Mouse (Mus musculus): ENCODE measurements around the gene Spg11. TPM values are rescaled to one million over a fixed set of nuclear protein-coding genes. Genes with fewer than 3 reads are reported as not detected.

The Spg11 gene
- polyA plus RNA-seq, 1 experiment, result 14.0 TPM

DNA sequence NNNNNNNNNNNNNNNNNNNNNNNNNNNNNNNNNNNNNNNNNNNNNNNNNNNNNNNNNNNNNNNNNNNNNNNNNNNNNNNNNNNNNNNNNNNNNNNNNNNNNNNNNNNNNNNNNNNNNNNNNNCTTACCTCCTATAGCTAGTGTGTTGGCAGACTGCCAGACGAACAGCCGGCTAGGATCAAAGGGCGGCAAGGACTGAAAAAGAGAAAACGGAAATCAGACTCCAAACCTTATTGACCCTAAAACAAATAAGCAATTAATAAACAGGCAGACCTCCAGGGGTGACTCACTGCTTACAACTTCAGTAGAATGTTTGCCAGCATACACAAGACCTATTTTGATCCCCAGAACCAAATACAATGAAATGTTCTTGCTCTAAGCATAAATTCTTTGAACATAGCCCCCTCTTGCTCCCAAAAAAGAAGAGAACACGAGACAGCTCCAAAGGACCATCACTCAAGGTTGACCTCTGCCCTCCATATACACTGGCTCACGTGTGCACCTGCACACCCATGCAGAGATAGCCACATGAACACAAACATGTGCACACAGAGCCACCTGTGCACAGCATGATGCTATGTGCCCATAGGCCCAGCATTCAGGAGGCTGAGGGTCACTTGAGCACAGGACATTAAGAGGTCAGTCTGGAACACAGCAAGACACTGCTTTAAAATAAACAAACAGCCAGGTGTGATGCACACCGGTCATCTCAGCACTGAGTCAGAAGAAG, 36.3 kb downstream of the Spg11 start:
- 90% methylated on average over 7 of the region's 7 CpGs for WGBS
- no peak for DNase-seq
- Histone ChIP-seq H3K4me1 (replicated peaks; ENCODE audit: control insufficient read depth, insufficient read depth, low read length) (no peaks in the 10 kb centered on the region), H3K27me3 (ENCODE audit: control insufficient read depth, insufficient read depth, low read length) (no peaks in the 10 kb centered on the region), H3K36me3 (ENCODE audit: control insufficient read depth, insufficient read depth, low read length) (peaks cover 43% of the 10 kb centered on the region), H3K4me3 (ENCODE audit: control insufficient read depth, insufficient read depth, low read length) (no peak overlapping the region), H3K27ac (ENCODE audit: control insufficient read depth, insufficient read depth, low read length) (no peak overlapping the region)
- no peak for TF ChIP-seq POLR2A (IDR thresholded peaks at IDR 0.05; ENCODE audit: control insufficient read depth, extremely low read depth, insufficient read depth, low read length, poor library complexity)
- no peak for TF ChIP-seq CTCF (IDR thresholded peaks at IDR 0.05; ENCODE audit: borderline replicate concordance, control insufficient read depth, extremely low read depth, insufficient read depth, low read length, poor library complexity)

DNA sequence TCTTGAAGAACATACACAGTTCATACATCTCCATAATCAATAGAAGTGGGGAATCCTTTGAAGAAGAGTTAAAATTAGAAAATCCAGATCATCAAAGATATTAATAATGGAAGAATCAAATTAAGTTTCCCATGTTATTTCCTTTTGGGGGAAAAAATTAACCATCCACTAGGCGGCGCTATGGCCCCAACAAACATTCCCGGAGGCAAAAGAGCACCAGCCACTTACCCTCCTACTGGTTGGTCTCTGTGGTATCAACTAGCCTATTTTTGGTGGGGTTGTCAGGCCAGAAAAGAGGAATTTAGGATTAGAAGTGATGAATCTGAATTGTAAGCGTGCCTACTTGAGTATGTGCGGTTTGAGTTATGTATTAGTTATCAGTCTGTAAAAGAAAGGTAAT, 48.3 kb downstream of the Spg11 start:
- Histone ChIP-seq H3K27ac (ENCODE audit: control insufficient read depth, insufficient read depth, low read length) (no peak overlapping the region), H3K4me3 (ENCODE audit: control insufficient read depth, insufficient read depth, low read length) (no peak overlapping the region), H3K36me3 (ENCODE audit: control insufficient read depth, insufficient read depth, low read length) (peaks cover 20% of the 10 kb centered on the region), H3K27me3 (ENCODE audit: control insufficient read depth, insufficient read depth, low read length) (no peaks in the 10 kb centered on the region), H3K4me1 (replicated peaks; ENCODE audit: control insufficient read depth, insufficient read depth, low read length) (no peaks in the 10 kb centered on the region)
- DNase-seq, result peak; percentile 66
- 31% methylated on average over 5 of the region's 5 CpGs for WGBS
- TF ChIP-seq CTCF (IDR thresholded peaks at IDR 0.05; ENCODE audit: borderline replicate concordance, control insufficient read depth, extremely low read depth, insufficient read depth, low read length, poor library complexity) (no peak), POLR2A (IDR thresholded peaks at IDR 0.05; ENCODE audit: control insufficient read depth, extremely low read depth, insufficient read depth, low read length, poor library complexity) (no peak)

DNA sequence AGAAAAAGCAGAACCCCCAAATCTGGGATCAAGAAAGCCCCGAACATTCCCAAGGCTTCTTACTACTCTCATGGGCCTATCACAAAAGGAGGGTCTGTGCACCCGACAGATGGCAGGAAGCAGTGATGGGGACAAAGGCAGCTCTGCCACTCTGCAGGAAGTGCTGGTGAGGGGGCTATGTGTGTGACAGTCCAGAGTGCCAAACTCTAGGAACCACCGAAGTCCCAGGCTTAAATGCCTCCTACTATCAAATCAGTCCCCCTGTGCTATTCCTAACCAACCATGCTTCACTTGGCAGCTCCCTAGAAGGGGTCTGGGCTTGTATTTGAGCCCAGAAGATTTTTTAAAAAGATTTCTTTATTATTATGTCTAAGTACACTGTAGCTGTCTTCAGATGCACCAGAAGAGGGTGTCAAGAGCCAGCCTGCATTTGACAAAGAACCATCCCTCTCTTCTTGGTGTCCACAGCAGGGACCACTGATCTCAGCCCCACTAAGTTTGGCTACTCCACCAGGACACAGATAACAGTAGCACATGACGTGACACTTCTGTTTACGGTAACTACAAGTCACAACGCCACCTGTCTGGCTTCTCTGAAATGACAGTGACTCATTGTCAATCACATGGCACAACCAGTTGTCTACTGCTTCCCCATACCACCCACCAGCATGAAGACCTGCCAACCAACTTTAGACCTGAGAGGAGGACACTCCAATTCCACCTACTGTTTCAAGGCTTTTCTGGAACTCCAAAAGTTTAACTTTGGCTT, 48.9 kb downstream of the Spg11 start:
- no peaks in the 10 kb centered on the region for H3K27me3 ChIP-seq (ENCODE audit: control insufficient read depth, insufficient read depth, low read length)
- TF ChIP-seq CTCF (IDR thresholded peaks at IDR 0.05; ENCODE audit: borderline replicate concordance, control insufficient read depth, extremely low read depth, insufficient read depth, low read length, poor library complexity), result no peak
- no peak for TF ChIP-seq POLR2A (IDR thresholded peaks at IDR 0.05; ENCODE audit: control insufficient read depth, extremely low read depth, insufficient read depth, low read length, poor library complexity)
- no peaks in the 10 kb centered on the region for H3K4me1 ChIP-seq (replicated peaks; ENCODE audit: control insufficient read depth, insufficient read depth, low read length)
- WGBS, result 91% methylated on average over 6 of the region's 6 CpGs
- peaks cover 20% of the 10 kb centered on the region for H3K36me3 ChIP-seq (ENCODE audit: control insufficient read depth, insufficient read depth, low read length)
- H3K4me3 ChIP-seq (ENCODE audit: control insufficient read depth, insufficient read depth, low read length), result no peak overlapping the region
- no peak for DNase-seq
- H3K27ac ChIP-seq (ENCODE audit: control insufficient read depth, insufficient read depth, low read length), result no peak overlapping the region

DNA sequence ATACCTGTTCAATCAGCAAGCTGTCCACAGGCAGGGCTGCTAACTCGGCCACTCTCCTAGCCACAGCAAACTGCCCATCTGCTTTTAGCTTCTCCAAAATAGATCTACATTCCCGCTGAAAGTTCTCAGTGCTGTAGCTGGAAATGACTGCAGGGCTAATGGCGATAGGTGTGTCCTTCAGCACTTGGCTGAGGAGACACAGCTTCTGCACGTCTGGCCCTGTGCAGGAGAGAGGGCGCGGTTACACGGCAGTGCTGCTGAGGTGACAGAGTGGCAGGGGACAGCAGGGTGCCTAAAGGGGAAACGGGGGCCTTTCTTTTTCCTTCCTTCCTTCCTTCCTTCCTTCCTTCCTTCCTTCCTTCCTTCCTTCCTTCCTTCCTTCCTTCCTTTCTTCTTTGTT, 51.9 kb downstream of the Spg11 start:
- H3K4me1 ChIP-seq (replicated peaks; ENCODE audit: control insufficient read depth, insufficient read depth, low read length), result no peaks in the 10 kb centered on the region
- DNase-seq, result no peak
- TF ChIP-seq CTCF (IDR thresholded peaks at IDR 0.05; ENCODE audit: borderline replicate concordance, control insufficient read depth, extremely low read depth, insufficient read depth, low read length, poor library complexity) (no peak), POLR2A (IDR thresholded peaks at IDR 0.05; ENCODE audit: control insufficient read depth, extremely low read depth, insufficient read depth, low read length, poor library complexity) (no peak)
- H3K27ac ChIP-seq (ENCODE audit: control insufficient read depth, insufficient read depth, low read length), result no peak overlapping the region
- H3K36me3 ChIP-seq (ENCODE audit: control insufficient read depth, insufficient read depth, low read length), result peaks cover 24% of the 10 kb centered on the region
- H3K4me3 ChIP-seq (ENCODE audit: control insufficient read depth, insufficient read depth, low read length), result no peak overlapping the region
- 93% methylated on average over 8 of the region's 8 CpGs for WGBS
- H3K27me3 ChIP-seq (ENCODE audit: control insufficient read depth, insufficient read depth, low read length), result no peaks in the 10 kb centered on the region

DNA sequence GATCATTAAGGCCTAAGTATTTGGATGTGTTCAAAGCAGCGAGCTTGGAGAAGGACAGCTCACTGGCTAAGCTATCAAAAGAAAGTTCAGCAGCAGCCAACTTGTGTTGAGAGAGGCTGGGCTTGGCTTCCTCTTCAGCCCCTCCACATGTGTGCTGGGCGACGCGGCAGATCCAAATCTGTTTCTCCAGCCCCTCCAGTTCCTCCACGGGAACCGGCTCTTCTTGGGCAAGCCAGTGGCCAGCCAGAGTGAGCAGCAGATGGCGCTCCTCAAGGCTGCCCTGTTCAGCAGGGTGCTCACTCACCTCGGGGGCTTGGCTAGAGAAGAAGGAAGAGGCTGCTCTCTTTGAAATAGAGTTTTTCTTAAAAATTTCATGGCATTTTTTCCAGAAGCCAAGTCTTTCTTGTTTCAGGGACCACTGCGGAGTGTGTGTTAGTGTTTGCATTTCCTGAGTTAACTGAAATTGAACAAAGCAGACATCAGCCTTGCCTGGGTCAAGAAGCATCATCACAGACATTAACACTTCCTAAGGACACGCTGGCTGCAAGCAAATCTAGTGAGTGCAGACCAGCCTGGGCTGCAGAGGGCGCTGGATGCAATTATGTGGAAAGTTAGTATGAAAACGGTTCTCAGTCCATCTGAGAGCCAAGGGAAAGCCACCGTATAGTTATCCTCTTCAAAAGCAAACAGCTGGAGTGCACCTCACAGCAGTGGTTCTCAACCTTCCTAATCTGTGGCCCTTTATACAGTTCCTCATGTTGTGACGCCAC, 52.8 kb downstream of the Spg11 start:
- no peaks in the 10 kb centered on the region for H3K27me3 ChIP-seq (ENCODE audit: control insufficient read depth, insufficient read depth, low read length)
- no peaks in the 10 kb centered on the region for H3K4me1 ChIP-seq (replicated peaks; ENCODE audit: control insufficient read depth, insufficient read depth, low read length)
- no peak for TF ChIP-seq CTCF (IDR thresholded peaks at IDR 0.05; ENCODE audit: borderline replicate concordance, control insufficient read depth, extremely low read depth, insufficient read depth, low read length, poor library complexity)
- H3K36me3 ChIP-seq (ENCODE audit: control insufficient read depth, insufficient read depth, low read length), result peaks cover 20% of the 10 kb centered on the region
- peak; percentile 17 for DNase-seq
- H3K4me3 ChIP-seq (ENCODE audit: control insufficient read depth, insufficient read depth, low read length), result no peak overlapping the region
- H3K27ac ChIP-seq (ENCODE audit: control insufficient read depth, insufficient read depth, low read length), result no peak overlapping the region
- 84% methylated on average over 14 of the region's 14 CpGs for WGBS

DNA sequence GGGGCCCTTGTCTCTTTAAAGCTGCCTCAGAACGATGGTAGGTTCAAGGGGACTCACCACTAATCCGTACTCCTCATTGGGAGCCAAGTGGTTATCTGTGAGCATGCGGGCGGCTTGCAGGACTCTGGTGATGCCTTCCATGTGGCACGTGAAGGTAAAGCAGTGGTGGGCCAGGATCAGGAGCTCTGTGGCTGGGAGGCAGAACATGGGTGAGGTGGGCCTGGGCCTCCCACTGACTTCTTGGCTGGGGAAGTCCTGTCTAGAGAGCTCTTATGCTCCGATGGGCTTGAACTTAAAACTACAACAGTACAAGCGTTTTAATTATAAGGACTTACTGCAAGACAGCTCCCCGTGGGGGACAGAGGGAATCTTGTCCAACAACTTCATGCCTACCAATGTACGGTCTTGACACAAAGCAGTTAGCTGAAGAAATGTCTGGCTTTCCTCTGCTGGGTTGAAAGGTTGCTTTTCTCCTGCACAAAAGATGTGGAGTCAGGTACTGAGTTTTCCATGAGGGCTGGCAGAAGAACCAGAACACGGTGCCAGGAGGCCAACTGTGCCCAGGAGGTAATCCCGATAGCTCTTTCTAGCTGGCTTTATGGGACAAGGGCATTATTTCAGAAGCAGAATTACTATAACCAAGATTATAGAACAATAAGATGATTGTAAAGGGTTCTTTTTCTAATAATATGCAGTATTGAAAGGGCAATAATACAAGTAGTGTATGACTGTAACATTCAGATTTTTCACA, 58.6 kb downstream of the Spg11 start:
- Histone ChIP-seq H3K27ac (ENCODE audit: control insufficient read depth, insufficient read depth, low read length) (no peak overlapping the region), H3K36me3 (ENCODE audit: control insufficient read depth, insufficient read depth, low read length) (peaks cover 23% of the 10 kb centered on the region), H3K4me1 (replicated peaks; ENCODE audit: control insufficient read depth, insufficient read depth, low read length) (no peaks in the 10 kb centered on the region), H3K27me3 (ENCODE audit: control insufficient read depth, insufficient read depth, low read length) (no peaks in the 10 kb centered on the region), H3K4me3 (ENCODE audit: control insufficient read depth, insufficient read depth, low read length) (no peak overlapping the region)
- TF ChIP-seq CTCF (IDR thresholded peaks at IDR 0.05; ENCODE audit: borderline replicate concordance, control insufficient read depth, extremely low read depth, insufficient read depth, low read length, poor library complexity) (no peak), POLR2A (IDR thresholded peaks at IDR 0.05; ENCODE audit: control insufficient read depth, extremely low read depth, insufficient read depth, low read length, poor library complexity) (no peak)
- 97% methylated on average over 11 of the region's 11 CpGs for WGBS
- DNase-seq, result no peak

All from thymus, adult 2 months (tissue).